Mouse (Mus musculus) liver, adult (tissue): ENCODE results near the gene Gm20869.
"Not testable (repeated sequence)": the region's sequence is repeated elsewhere in the genome, so short reads cannot be mapped to it uniquely, and the experiment has no call there.

Experiments used
- GATA4 ChIP-seq: IDR thresholded peaks from 2 replicates; pipeline ENCODE4 v1.6.1; 2014; ENCODE audit warnings: mild to moderate bottlenecking, low read length; ENCODE audit not compliant: insufficient replicate concordance

The Gm20869 gene

GRCm38 (mm10) chrY:71469149-71469548 is at the start of gene Gm20869:
Gene Gm20869 (plus strand): TSS chrY:71469449.
- TF ChIP-seq GATA4, result not testable (repeated sequence)
